Mouse (Mus musculus): Measurements from ENCODE around the gene Gm364. TPM values are rescaled to one million over a fixed set of nuclear protein-coding genes. Genes with fewer than 3 reads are reported as not detected.

Gm364 gene
- polyA plus RNA-seq, 1 experiment from 2014 or later, result not detected

DNA sequence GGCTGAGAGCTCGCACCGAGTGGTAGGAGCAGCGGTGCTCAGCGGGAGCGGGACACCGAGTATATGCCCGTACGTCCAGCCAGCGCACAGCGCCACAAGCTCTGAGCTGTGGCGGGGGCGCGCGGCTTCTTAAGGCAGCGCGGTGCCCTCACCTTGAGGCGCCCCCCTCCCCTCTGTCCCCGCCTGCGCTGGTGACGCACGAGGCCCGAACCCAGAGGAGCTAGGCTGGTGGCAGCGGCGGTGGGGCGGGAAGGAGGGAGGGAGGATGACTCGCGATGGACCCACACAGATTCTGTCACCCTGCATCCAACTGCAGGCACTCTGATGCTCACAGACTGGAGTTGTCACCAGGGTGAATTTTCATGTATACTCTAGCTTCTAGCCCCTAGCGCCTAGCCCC, 94.7 kb downstream of the Gm364 start, which contains the start of gene Gpr101:
Gpr101 (minus strand) TSS at position 124 of the 400 bp plus-strand sequence.
- WGBS (ENCODE audit: missing documents), result 12% methylated on average over 18 of the region's 28 CpGs
- Histone ChIP-seq H3K4me3 (ENCODE audit: inconsistent target) (no peak within 1 kb of the TSS), H3K36me3 (ENCODE audit: inconsistent target) (no peaks in the 10 kb centered on the region), H3K27ac (no peak within 1 kb of the TSS), H3K79me2 (ENCODE audit: inconsistent target) (no peaks in the 10 kb centered on the region)

DNA sequence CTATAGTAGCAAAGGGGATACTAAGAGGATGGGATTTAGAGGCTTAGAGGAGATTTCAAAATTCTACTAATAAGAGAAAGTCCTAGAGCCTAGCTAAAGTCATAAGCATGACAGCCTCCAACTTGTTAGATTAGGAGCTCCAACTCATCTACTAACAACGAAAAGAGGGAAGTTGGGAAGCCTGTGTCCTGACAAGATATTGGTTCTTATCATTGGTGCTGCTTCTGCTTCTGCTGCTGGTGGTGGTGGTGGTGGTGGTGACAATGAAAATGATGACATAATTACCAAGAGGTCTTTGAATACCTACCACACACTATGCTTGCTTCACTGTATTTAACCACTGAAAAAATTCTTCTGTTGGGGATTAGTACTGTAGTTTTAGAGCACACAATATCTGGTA, 97.3 kb downstream of the Gm364 start:
- WGBS (ENCODE audit: missing documents), result 83% methylated on average over 1 of the region's 1 CpGs
- Histone ChIP-seq H3K27ac (no peak overlapping the region), H3K79me2 (ENCODE audit: inconsistent target) (no peaks in the 10 kb centered on the region), H3K36me3 (ENCODE audit: inconsistent target) (no peaks in the 10 kb centered on the region), H3K4me3 (ENCODE audit: inconsistent target) (no peak overlapping the region)

DNA sequence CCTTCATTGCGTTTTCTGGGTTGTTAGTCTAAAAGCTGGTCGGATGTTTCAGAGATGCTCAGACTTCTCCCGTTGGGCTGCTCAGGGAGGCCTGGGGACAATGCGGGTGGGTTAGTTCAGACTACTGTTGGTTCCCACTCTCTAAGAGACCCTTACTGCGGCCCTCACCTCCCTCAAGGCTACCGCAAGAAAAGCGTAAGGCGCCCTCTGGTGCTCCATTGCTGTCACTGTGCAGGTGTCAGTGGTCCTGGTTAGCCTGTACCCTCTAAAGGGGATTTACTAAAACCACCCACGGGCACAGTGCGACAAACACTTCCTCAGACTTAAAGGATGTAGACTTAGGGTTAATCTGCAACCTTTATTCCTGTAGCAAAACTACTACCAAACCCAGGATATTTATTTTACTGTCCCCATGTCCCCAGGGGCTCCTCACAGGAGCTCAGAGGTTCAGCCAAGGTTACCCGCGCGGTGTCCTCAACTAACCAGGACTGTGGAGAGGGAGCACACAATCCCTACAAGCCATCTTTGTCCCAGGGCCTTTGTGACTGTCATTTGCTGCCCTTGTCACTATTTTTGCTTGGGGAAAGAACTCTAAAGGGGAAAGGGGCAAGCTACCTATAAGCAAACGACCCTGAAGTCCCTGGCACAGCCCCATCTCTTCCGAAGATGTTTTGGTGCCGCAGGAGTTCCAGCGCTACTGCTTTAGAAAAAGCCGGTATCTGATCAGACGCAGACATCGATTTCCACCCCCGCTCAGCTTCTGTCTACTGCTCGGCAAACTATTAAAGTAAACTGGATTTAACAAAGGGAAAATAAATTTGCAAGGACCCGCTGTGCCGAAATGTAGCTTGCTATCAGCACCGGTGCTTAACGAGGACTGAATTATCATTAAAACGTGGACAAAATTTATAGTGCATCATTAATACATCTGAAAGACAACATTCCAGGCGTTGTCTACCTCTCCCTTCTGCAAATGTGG, 112.5 kb downstream of the Gm364 start:
- 50% methylated on average over 27 of the region's 28 CpGs for WGBS (ENCODE audit: missing documents)
- H3K36me3 ChIP-seq (ENCODE audit: inconsistent target), result no peaks in the 10 kb centered on the region
- H3K27ac ChIP-seq, result no peak overlapping the region
- H3K4me3 ChIP-seq (ENCODE audit: inconsistent target), result no peak overlapping the region
- no peaks in the 10 kb centered on the region for H3K79me2 ChIP-seq (ENCODE audit: inconsistent target)

Other genes starting within 250 kb of the Gm364 start
- not detected in 3 replicates for gene Cd40lg, start 197.0 kb upstream of the Gm364 start, polyA plus RNA-seq (2018)
- 38.1 to 78.3 TPM (median 73.9 TPM) in 3 replicates for gene Arhgef6, start 70.4 kb upstream of the Gm364 start, polyA plus RNA-seq (2018)
- 17.3 to 21.6 TPM (median 20.7 TPM) in 3 replicates for gene Rbmx, start 16.1 kb upstream of the Gm364 start, polyA plus RNA-seq (2018)
- gene Gpr101, start 94.6 kb downstream of the Gm364 start, polyA plus RNA-seq (2018), result not detected in 3 replicates

All from macrophage (primary cell).